Mouse (Mus musculus): ENCODE measurements around the gene Praf2. TPM values are rescaled to one million over a fixed set of nuclear protein-coding genes. Genes with fewer than 3 reads are reported as not detected.
"Not testable (repeated sequence)": the region's sequence is repeated elsewhere in the genome, so short reads cannot be mapped to it uniquely, and the experiment has no call there.

Praf2 gene
- total RNA-seq, 2 experiments from 2014 or later: 96.0 to 98.1 TPM

DNA sequence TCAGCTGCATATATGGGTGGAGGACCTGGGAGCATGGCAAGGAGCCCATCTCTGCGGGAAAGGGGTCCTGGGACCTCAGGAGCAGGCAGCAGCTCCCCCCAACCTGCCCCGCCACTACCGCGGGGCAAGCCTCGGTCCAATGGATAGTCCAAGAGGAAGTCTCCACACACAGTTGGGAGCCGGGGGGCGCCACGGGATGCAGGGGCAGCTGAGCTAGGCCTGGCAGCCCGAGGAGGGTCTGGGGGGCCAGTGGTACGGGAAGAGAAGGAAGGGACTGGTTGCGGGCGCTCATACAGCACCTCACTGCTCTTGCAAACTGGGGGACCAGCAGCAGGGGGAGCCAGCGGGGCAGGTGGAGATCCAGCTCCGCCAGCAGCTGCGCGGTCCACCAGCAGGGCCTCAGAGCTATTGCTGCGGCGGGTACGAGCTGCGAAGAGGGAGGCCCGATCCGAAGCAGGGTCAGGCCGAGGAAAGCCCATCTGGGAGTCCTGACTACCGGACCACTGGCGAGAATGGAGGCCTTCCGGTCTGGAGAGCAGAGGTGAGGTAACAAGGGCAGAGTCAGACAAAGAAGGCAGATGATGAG lies 5.4 kb downstream of the Praf2 start:
- DNase-seq (ENCODE audit: low spot score in 2 of 2): peak; percentile 40 to 59

- DNase-seq (ENCODE audit: low spot score in 2 of 2): peak in 1 of 2 experiments; percentile 23
These were observed 11.3 kb downstream of the Praf2 start for GRCm38 (mm10) chrX:7739336-7740081.

DNA sequence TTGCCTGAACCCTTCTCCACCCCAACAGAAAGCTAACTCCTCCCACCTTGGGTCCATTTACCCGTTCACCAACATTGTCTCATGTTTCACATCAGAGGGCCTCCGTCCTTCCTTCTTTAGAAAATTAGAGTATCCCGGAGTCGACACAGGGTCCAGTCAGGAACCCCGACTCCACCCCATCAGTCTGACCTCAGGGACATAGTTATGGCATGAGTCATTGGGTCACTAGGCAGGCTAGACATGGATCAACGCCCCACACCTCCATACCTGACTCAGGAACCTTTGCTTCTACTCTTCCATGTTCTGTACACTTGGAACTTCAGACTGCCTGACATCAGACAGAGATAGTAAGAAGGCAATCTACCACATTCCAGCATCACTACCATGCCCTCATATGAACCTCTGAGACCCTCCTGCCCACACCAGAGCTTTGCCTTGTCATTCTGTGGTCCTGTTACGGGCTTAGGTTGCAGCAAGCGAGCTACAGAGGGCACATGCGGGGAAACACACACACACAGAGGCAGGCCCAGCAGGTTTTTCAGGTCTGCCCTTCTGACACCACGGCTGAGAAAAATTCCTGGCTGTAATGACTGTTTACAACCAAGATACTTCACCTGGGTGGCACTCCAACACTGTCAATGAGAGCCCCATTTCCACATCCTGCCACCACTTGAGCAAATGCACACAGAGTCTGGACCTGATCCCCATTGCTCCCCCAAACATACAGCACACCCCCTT lies 12.0 kb downstream of the Praf2 start:
- no peak for DNase-seq (ENCODE audit: low spot score in 2 of 2)

- no peak for DNase-seq (ENCODE audit: low spot score in 2 of 2)
These were observed 12.9 kb downstream of the Praf2 start for GRCm38 (mm10) chrX:7741103-7741502.

DNA sequence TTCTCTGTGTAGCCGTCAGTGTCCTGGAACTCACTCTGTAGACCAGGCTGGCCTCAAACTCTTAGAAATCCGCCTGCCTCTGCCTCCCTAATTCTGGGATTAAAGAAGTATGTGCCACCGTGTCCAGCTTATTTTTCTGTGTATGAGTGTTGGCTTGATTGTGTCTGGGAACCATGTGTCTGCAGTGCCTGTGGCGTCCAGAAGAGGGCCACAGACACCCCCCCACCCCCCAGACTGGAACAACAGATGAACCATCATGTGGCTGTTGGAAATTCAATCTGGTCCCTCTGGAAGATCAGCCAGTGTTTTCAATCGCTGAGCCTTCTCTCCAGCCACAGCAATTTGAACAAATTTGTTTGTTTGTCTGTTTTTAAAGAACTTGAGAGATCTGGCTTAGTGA lies 15.2 kb downstream of the Praf2 start:
- no peak for DNase-seq (ENCODE audit: low spot score in 2 of 2)

DNA sequence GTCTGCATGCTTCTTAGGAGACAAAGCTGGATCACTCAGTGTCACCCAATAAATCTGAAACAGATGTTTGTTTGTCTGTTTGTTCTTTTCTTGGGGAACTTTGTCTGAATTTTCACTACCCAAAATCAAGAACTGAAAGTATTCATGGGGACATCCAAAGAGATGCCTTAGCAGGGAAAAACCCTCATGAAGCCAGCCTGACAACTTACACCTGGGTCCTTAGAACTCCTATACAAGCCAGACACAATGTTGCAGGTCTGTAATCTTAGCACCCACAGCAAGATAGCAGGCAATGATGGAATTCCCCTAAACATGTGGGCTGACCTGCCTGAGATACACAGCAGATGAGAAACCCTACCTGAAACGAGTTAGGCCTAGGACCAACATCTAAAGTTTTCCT lies 16.7 kb downstream of the Praf2 start:
- no peak for DNase-seq (ENCODE audit: low spot score in 2 of 2)

GRCm38 (mm10) chrX:7745429-7745828 lies 17.2 kb downstream of the Praf2 start:
- no peak for DNase-seq (ENCODE audit: low spot score in 2 of 2)

DNA sequence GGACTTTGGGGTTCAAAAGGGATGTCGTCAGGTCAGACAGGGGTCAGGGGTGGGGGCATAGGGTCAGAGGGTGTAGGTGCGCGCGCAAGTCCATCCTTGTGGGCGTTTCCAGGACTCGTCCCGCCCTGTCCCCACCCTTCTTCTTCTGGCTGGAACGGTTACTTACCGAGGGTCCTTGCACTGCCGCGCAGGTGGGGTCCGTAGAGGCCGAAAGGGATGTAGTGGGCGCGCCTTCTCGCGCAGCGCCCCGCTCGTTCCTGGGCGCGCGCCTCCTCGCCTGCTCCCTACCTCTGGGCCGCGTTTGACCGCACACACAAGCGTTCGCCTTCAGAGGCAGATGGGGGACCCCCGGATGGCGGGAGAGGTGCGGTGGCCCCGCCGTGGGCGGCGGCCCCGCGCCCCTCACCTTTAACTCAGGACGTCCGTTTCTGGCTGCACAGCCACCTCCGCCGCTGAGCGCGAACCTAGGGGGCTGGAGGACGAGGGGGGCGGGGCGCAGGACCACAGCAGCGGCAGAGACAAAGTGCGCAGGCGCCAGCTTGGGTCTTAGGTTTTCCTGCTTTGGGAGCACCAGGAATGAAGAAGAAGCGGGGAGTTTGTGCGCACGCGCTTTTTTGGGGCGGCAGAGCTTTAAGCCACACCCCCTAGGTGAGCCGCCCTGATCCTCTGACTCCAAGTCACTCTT lies 22.3 kb downstream of the Praf2 start, which contains the start of gene Ccdc120:
TSS of gene Ccdc120 (minus strand) at position 474 of the 685 bp plus-strand sequence.
- peak; percentile 68 to 70 for DNase-seq (ENCODE audit: low spot score in 2 of 2)

DNA sequence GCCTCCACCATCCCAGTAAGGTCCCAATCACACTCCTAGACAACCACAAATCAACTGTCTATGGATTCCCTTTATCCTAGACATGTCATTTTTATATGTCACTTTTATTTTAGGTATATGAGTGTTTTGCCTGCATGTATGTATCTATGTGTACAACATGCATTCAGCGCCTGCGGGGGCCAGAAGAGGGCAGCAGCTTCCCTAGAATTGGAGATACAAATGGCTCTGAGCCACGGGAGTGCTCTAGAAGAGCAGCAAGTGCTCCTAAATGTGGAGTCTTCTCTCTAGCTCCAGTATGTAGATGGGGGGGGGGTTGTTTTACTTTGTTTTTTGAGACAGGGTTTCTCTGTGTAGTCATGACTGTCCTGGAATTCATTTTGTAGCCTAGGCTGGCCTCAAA lies 25.4 kb downstream of the Praf2 start:
- not testable (repeated sequence) for DNase-seq (ENCODE audit: low spot score in 2 of 2)

DNA sequence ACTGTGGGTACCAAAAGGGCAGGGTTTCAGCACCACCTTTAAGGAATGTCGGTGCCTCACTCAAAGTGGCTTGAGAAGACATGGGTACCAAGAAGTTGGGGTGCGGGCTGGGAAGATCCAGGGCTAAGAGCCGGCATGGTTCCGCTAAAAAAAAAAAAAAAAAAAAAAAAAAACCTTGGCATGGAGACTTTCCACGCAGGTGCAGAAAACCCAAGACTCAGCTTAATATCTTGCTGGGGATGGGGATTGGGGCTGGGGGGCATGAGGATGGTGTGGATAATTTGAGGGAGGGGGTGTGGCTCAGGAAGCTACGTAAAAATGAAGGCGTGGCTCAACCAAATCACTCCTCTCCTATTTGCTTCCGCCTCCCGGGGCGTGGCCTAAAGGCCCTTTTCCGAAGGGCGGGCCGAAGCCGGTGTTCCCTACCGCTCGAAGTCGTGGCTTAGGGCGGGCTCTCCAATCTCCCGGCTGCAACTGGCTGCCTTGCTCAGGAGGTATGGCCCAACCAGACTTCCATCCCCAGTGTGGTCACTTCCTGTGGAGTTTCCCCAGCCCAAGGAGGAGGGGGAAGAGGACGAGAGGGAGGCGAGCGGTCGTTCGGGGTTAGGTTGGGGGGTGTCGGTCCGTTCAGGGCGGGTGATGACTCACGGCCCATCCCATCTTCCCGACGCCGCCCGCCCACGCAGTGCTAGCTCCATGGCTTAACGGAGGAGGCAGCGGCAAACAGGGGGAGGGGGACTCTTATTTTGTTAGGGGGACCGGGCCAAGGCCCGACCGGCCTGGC lies 34.1 kb downstream of the Praf2 start, which contains the start of gene Tfe3:
TSS of gene Tfe3 (plus strand) at position 424 of the 784 bp plus-strand sequence.
- DNase-seq (ENCODE audit: low spot score in 2 of 2): peak; percentile 83 to 90

DNA sequence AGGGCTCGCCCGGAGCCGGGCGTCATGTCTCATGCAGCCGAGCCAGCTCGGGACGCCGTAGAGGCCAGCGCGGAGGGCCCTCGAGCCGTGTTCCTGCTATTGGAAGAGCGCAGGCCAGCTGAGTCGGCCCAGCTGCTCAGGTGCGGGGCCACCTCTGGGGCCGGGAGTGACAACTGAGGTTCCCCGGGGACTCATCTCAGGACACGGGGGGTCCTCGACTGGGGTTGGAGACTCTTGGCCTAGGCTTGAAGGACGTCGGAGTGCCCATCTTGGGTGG lies 34.6 kb downstream of the Praf2 start:
- no peak for DNase-seq (ENCODE audit: low spot score in 2 of 2)

DNA sequence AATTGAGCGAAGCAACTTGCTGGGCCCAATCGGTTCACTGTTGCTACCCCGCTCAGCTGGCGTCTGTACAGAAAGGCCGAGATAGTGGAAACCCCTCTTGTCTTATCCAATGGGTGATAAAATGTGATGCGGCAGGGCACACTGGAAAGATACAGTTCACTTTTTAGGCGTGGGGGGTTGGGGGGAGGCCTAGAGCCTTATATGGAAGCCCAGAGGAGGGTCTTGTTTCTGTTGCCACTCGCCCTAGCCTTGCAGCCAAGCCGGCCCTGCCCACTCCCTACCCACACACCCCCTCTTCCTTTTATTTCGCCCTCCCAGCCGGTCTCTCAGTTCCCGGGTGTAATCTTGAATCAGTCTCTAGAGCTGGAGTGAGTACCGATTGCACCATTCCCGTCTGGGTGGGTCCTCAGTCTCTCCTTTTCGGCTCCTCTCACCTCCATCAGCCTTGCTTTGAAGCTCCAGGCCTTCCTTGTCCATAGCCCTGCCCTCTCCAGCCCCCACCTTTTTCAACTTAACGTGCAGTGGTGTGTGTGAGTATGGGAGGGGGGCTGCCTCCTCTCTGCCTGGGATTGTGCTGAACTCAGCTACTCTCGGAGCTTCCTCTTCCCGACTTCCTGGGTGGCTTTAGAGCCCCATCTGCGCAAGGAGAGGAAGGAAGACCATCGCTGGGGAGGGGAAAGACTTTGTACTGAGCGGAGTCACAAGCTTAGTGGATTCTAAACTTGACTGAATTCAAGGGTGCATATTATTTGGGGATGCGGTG lies 35.6 kb downstream of the Praf2 start:
- DNase-seq (ENCODE audit: low spot score in 2 of 2): no peak

DNA sequence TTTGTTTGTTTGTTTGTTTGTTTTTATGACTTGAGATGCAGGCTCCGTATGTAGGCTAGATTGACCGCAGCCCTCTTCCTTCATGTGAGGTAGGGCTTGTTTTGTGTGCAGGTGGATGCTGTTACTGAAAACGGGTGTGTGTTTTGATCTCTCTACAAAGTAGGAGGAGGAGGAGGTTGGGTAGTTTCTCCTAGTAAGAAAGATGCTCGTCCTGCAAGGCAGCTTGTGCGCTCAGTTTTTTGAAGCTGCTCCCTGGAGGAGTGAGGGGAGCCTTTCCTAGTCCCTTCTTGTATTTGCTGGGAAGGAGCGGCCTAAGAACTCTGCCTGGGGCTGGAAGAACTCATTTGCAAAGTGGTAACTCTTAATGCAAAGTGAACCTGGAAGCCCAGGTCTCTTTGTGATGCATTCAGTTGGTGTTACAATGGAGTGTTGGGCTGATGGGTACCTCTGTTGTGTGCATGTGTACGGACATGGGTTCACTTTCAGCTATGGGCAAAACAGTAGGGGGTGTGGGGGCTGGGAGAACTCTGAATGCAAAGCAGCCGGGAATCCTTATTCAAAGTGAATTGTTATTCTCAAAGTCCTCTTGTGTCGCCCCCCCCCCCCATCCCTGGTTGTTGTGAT lies 36.5 kb downstream of the Praf2 start:
- DNase-seq (ENCODE audit: low spot score in 2 of 2): no peak

GRCm38 (mm10) chrX:7765281-7765670 lies 37.0 kb downstream of the Praf2 start:
- DNase-seq (ENCODE audit: low spot score in 2 of 2): no peak

DNA sequence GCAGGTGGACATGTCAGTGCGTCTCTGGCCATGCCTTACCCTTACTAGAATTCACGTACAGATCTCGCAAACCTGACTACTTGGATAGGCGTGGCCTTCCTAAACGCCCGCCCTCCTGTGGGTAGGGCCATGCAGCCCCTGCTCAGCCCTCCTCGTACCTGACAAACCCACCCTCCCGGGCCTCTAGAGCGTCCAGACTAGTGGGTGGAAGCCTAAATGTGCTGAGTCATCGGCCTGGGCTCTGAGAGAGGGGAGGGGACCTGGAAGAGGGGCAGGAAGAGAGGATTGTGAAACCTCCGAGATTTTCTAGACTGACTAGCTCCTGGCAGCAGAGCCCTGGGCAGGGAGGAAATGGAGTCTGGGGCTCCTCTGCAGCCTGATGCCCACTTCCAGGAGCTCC lies 37.5 kb downstream of the Praf2 start:
- DNase-seq (ENCODE audit: low spot score in 2 of 2): peak; percentile 19

DNA sequence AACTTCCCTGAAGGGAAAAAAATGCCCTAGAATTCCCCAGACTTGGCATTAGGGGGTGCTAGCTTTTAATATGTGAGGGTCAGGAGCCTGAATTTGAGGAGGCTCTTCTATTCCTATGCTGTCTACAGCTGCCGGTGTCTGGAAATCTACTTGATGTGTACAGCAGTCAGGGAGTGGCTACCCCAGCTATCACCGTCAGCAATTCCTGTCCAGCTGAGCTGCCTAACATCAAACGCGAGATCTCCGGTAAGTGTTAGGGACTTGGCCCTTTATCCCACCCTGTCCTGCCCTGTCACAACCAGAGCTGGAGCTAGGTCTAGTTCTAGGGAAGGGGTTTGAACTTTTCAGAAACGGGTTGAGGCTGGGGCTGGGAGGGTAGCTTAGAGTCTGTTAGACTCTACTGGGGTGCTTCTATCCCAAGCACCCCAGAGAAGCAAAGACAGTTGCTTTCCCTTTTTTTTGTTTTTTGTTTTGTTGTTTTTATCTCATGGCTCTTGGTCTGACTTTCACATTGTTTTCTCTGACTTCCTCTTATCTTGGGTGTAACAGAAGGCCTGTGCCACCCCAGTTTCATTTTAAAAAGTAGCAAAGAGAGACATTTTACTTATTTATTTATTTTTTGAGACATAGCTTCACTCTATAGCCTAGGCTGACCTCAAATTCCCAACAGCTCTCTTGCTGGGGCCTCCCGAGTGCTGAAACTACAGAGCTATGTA lies 41.2 kb downstream of the Praf2 start:
- no peak for DNase-seq (ENCODE audit: low spot score in 2 of 2)

DNA sequence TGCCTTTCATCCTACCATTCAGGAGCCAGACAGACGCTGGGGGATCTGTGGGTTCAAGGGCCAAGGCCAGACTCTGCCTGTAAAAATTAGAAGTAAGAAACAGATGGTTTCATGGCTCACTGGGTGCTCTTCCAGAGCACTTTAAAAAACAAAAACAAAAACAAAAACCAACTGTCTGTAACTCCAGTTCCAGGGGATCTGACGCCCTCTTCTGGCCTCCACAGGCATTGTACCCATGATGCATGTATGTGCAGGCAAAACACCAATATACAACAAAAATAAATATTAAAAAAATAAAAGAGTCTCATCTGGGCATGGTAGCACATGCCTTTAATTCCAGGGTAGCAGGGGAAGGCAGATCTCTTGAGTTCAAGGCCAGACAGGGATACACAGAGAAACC lies 44.5 kb downstream of the Praf2 start:
- DNase-seq (ENCODE audit: low spot score in 2 of 2): no peak

DNA sequence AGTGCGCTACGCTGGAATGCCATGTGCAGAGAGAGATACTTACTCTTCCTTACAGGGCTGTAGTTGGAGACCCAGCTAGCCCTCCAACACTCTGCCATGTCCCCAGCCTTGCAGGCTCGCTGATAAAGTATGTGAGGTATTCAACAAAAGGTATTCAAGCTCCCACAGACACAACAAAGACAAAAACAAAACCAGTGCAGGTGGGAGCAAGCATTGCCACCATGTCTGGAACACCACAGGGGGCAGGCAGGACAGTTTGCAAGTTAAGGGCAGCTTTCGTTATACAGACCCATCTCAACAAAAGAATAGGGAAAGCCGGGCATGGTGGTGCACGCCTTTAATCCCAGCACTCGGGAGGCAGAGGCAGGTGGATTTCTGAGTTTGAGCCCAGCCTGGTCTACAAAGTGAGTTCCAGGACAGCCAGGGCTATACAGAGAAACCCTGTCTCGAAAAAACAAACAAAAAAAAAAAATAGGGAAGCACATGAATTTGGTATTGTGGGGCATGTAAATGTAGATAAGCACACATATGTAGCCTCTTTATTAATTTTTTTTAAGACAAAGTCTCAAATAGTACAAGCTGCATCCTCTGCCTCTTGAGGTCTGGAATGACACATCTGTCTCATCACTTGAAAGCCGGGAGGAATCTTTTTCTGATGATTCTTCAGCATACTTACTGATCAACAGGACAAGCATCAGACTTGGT lies 47.4 kb downstream of the Praf2 start:
- DNase-seq (ENCODE audit: low spot score in 2 of 2): no peak
